In genomic region chr11:96031701-96032100, GRCm38 (mm10) we compare ENCODE assay signal across 29 mouse cellular contexts. TPM values are rescaled to one million over a fixed set of nuclear protein-coding genes. Genes with fewer than 3 reads are reported as not detected.
DNase-seq lines count a peak whose midpoint lies in the region; TF ChIP-seq lines count a peak whose summit lies in the region.
"Had no signal": no experiment of that assay in that cellular context is flagged by ENCODE, and none has a peak within 500 bp of the region (broad histone marks: within the 10 kb centered on the region; RNA-seq: fewer than 3 reads in every experiment).

No protein-coding gene starts in this region.

- no peak overlapping the region for H3K4me3 ChIP-seq in layer of hippocampus, adult 2 months
- no peak overlapping the region for H3K4me3 ChIP-seq in CH12.LX (replicated peaks in 1 of 3; ENCODE audit: low read depth in 2 of 3, low read length in 2 of 3, poor library complexity in 1 of 3)
- H3K4me3 ChIP-seq: forebrain, embryonic 12.5 days; heart, embryonic 15.5 days; midbrain, embryonic 12.5 days; neural tube, embryonic 13.5 days had no signal

- peaks cover 20% of the 10 kb centered on the region for H3K79me2 ChIP-seq in CH12.LX (replicated peaks; ENCODE audit: control insufficient read depth, extremely low read depth, insufficient read depth, poor library complexity, severe bottlenecking)

- TF ChIP-seq EP300 in CH12.LX (IDR thresholded peaks at IDR 0.05; ENCODE audit: low read length) = no peak

- no peak for TF ChIP-seq POLR2A in CH12.LX (IDR thresholded peaks at IDR 0.05; ENCODE audit: low read depth, low read length)

- peaks cover 0 to 7% of the 10 kb centered on the region in 2 experiments for H3K36me3 ChIP-seq in CH12.LX (replicated peaks in 1 of 2; ENCODE audit: control insufficient read depth in 1 of 2, insufficient read depth in 1 of 2, low read length in 1 of 2)
- H3K36me3 ChIP-seq: forebrain, embryonic 12.5 days; heart, embryonic 15.5 days; midbrain, embryonic 12.5 days had no signal

- TF ChIP-seq RAD21 in CH12.LX (IDR thresholded peaks at IDR 0.05; ENCODE audit: low read depth, low read length) = peak; percentile 36

- peaks cover 6 to 27% of the 10 kb centered on the region in 2 experiments; a peak in 3 of 4 replicates for H3K4me1 ChIP-seq in CH12.LX (ENCODE audit: control insufficient read depth in 1 of 2, insufficient read depth in 2 of 2)

- no peaks in the 10 kb centered on the region for H3K9me3 ChIP-seq in CH12.LX (replicated peaks; ENCODE audit: low read length)
- H3K9me3 ChIP-seq: forebrain, embryonic 12.5 days; heart, embryonic 15.5 days; midbrain, embryonic 12.5 days; neural tube, embryonic 13.5 days had no signal

- in situ Hi-C loops in CH12.LX (cut with MboI; ENCODE audit: low pct_ligation_motif_present, low pct_unique_long_range_greater_than_20kb, low sequenced_read_pairs) = no loop called here

- no peak overlapping the region for H3K9ac ChIP-seq in CH12.LX (ENCODE audit: insufficient read depth, low read depth)
- H3K9ac ChIP-seq: forebrain, embryonic 12.5 days; heart, embryonic 15.5 days; midbrain, embryonic 12.5 days; neural tube, embryonic 13.5 days had no signal

- H3K4me2 ChIP-seq in CH12.LX (ENCODE audit: insufficient read depth, low read depth, poor library complexity, severe bottlenecking) = no peak overlapping the region
- H3K4me2 ChIP-seq: forebrain, embryonic 12.5 days; heart, embryonic 15.5 days; midbrain, embryonic 12.5 days; neural tube, embryonic 13.5 days had no signal

- 0 out of 2 replicates have a peak, but pooled peaks have one; percentile 9 for TF ChIP-seq CTCF in layer of hippocampus, adult 2 months (conservative IDR thresholded peaks at IDR 0.05)
- peak in 1 of 2 experiments; percentile 93; a peak in 2 of 4 replicates for TF ChIP-seq CTCF in CH12.LX (conservative IDR thresholded peaks at IDR 0.05 in 1 of 2, IDR thresholded peaks at IDR 0.05 in 1 of 2; ENCODE audit: low read depth in 2 of 2, low read length in 2 of 2)

- H3K27me3 ChIP-seq in CH12.LX (replicated peaks) = peaks cover under 1% of the 10 kb centered on the region
- H3K27me3 ChIP-seq: heart, embryonic 15.5 days had no signal

- DNase-seq in layer of hippocampus, adult 2 months (ENCODE audit: low spot score in 2 of 2) = no peak
- no peak for DNase-seq in layer of hippocampus, postnatal 25 days (ENCODE audit: extremely low spot score in 1 of 2, low spot score in 1 of 2)
- DNase-seq in 416B (ENCODE audit: low read depth) (peak; percentile 42), CH12.LX (ENCODE audit: extremely low read depth) (no peak), R1 (ENCODE audit: low read depth, low spot score) (peak; percentile 83)
- no peak for DNase-seq in thymus, postnatal 10 days (ENCODE audit: low spot score in 2 of 2)
- DNase-seq in spleen, adult 18-20 months = no peak
- DNase-seq in adrenal gland, adult 8-10 months = no peak
- DNase-seq: cerebellum, adult 2 months; gastrocnemius, postnatal 10 days; heart, adult 18-20 months; kidney, adult 9 months; kidney, postnatal 36 days; lung, adult 18-20 months; right cerebral cortex, adult 18-20 months; thymus, adult 18-20 months had no signal

- H3K27ac ChIP-seq in layer of hippocampus, adult 2 months = no peak overlapping the region
- H3K27ac ChIP-seq in CH12.LX (ENCODE audit: insufficient read depth, low read depth) = no peak overlapping the region
- H3K27ac ChIP-seq: forebrain, embryonic 12.5 days; heart, embryonic 15.5 days; macrophage; midbrain, embryonic 12.5 days; neural tube, embryonic 13.5 days had no signal

- dilution Hi-C loops in CH12.LX (cut with MboI; ENCODE audit: extremely low pct_ligation_motif_present, extremely low pct_unique_long_range_greater_than_20kb, low sequenced_read_pairs) = no loop called here

TF ChIP-seq in CH12.LX, 34 proteins besides CTCF, POLR2A, EP300 and RAD21:
- TF ChIP-seq ZNF384 (IDR thresholded peaks at IDR 0.05; ENCODE audit: low read depth, low read length) = no peak
- TF ChIP-seq SMC3 (IDR thresholded peaks at IDR 0.05; ENCODE audit: low read depth, low read length) = peak; percentile 68
- 0 out of 2 replicates have a peak, but pooled peaks have one; percentile 17 for TF ChIP-seq BHLHE40 (IDR thresholded peaks at IDR 0.05; ENCODE audit: low read depth, low read length)
- TF ChIP-seq JUN (IDR thresholded peaks at IDR 0.05; ENCODE audit: insufficient read depth, low read depth, low read length) = no peak
- peak; percentile 17; the same call in 1 of the 2 replicates for TF ChIP-seq NELFE (IDR thresholded peaks at IDR 0.05; ENCODE audit: low read depth, low read length)

RNA-seq across cellular contexts. Expression of gene Snf8, which starts 3.0 kb away (rescaled TPM):
- 10 to 100 TPM; 92.8 to 96.8 TPM for total RNA-seq in layer of hippocampus, adult 2 months (2021)
- 100 to 1,000 TPM in 1 of 2 experiments, 10 to 100 TPM in 1; 99.8 to 103 TPM for total RNA-seq in layer of hippocampus, postnatal 25 days (2021)
- total RNA-seq in CH12.LX (2012; rRNA removed) (113 and 133 TPM in 2 replicates), CH12.LX (2014; rRNA removed) (66.9 and 70.8 TPM in 2 replicates)
- polyA plus RNA-seq in CH12.LX (2012; ENCODE audit: insufficient read length, low read depth) = 199 and 208 TPM in 2 replicates
- total RNA-seq in adrenal gland, adult 8-10 months (2022) = 10 to 100 TPM; 77.6 to 95.6 (median 86.3) TPM

RNA-seq across cellular contexts. Expression of gene Gip, which starts 7.4 kb away (rescaled TPM):
- total RNA-seq in layer of hippocampus, adult 2 months (2021) = not detected
- not detected for total RNA-seq in layer of hippocampus, postnatal 25 days (2021)
- total RNA-seq in CH12.LX (2012; rRNA removed) (not detected in 2 replicates), CH12.LX (2014; rRNA removed) (not detected in 2 replicates)
- not detected in 2 replicates for polyA plus RNA-seq in CH12.LX (2012; ENCODE audit: insufficient read length, low read depth)
- total RNA-seq in adrenal gland, adult 8-10 months (2022) = not detected
- total RNA-seq: adrenal gland, postnatal 4 days; gastrocnemius, postnatal 10 days; heart, adult 18-20 months; layer of hippocampus, postnatal 14 days; left cerebral cortex, postnatal 25 days had no signal
- polyA plus RNA-seq: cerebellum, adult 2 months; forebrain, embryonic 12.5 days; frontal cortex, adult 2 months; heart, embryonic 15.5 days; hindbrain, embryonic 11.5 days; limb, embryonic 14.5 days; macrophage; midbrain, embryonic 12.5 days; neural tube, embryonic 13.5 days; spleen, adult 2 months; stomach, embryonic 14.5 days had no signal

RNA-seq across cellular contexts. Expression of gene Igf2bp1, which starts 26.0 kb away (rescaled TPM):
- total RNA-seq in layer of hippocampus, adult 2 months (2021) = not detected
- under 1 TPM in 1 of 2 experiments, not detected in 1; 0.12 TPM for total RNA-seq in layer of hippocampus, postnatal 25 days (2021)
- total RNA-seq in CH12.LX (2012; rRNA removed) (under 0.01 TPM in 1 of 2 replicates, not detected in the other), CH12.LX (2014; rRNA removed) (not detected in 2 replicates)
- polyA plus RNA-seq in CH12.LX (2012; ENCODE audit: insufficient read length, low read depth) = not detected in 2 replicates
- under 1 TPM; 0.26 to 0.83 (median 0.43) TPM for total RNA-seq in adrenal gland, adult 8-10 months (2022)
- polyA plus RNA-seq: cerebellum, adult 2 months; macrophage; spleen, adult 2 months had no signal

RNA-seq across cellular contexts. Expression of gene Ube2z, which starts 33.5 kb away (rescaled TPM):
- total RNA-seq in layer of hippocampus, adult 2 months (2021) = 10 to 100 TPM; 54.4 to 56.2 TPM
- 10 to 100 TPM; 51.6 to 58.2 TPM for total RNA-seq in layer of hippocampus, postnatal 25 days (2021)
- total RNA-seq in CH12.LX (2012; rRNA removed) (51.3 and 60.4 TPM in 2 replicates), CH12.LX (2014; rRNA removed) (62.1 and 64.2 TPM in 2 replicates)
- polyA plus RNA-seq in CH12.LX (2012; ENCODE audit: insufficient read length, low read depth) = 66.0 and 67.8 TPM in 2 replicates
- 10 to 100 TPM; 53.9 to 60.0 (median 57.0) TPM for total RNA-seq in adrenal gland, adult 8-10 months (2022)

RNA-seq across cellular contexts. Expression of gene Atp5g1, which starts 43.8 kb away (rescaled TPM):
- 100 to 1,000 TPM; 409 to 414 TPM for total RNA-seq in layer of hippocampus, adult 2 months (2021)
- total RNA-seq in layer of hippocampus, postnatal 25 days (2021) = 100 to 1,000 TPM; 430 to 475 TPM
- total RNA-seq in CH12.LX (2012; rRNA removed) (851 and 995 TPM in 2 replicates), CH12.LX (2014; rRNA removed) (669 and 778 TPM in 2 replicates)
- polyA plus RNA-seq in CH12.LX (2012; ENCODE audit: insufficient read length, low read depth) = 788 and 969 TPM in 2 replicates
- 100 to 1,000 TPM; 227 to 500 (median 292) TPM for total RNA-seq in adrenal gland, adult 8-10 months (2022)

Comparison
In these comparisons a context has a peak if more than half of its experiments do, and no peak if none do; other contexts are left out.
1. DNase-seq: peak in 416B (single experiment) and R1 (single experiment); none in layer of hippocampus, adult 2 months (0 of 2), layer of hippocampus, postnatal 25 days (0 of 2), CH12.LX (single experiment), thymus, postnatal 10 days (0 of 2), spleen, adult 18-20 months (0 of 2) and adrenal gland, adult 8-10 months (single experiment).